Mouse (Mus musculus) erythroblast, adult 5-6 weeks (primary cell): Measurements from ENCODE around the gene Dmrt3. TPM values are rescaled to one million over a fixed set of nuclear protein-coding genes. Genes with fewer than 3 reads are reported as not detected.

Source experiments
- ATAC-seq: replicated peaks from 2 replicates; pipeline ENCODE4 v1.8.0; 2016; ENCODE audit warnings: moderate number of reproducible peaks, mild to moderate bottlenecking, moderate TSS enrichment, inconsistent platforms; ENCODE audit not compliant: poor library complexity, low FRiP score, severe bottlenecking
- total RNA-seq, 2 experiments: library from RNA; stranded (forward) in 1 of 2; stranded (reverse) in 1 of 2; fragments of 150-400 nt in 1 of 2; fragments of 200-764, 138-1000 nt in 1 of 2; gene quantifications; 2 replicates each; pipeline versions ENCODE4 v1.2.3 to v1.2.4; 2015 to 2017; ENCODE audit warnings: low replicate concordance in 2 of 2

Dmrt3 gene
- not detected in 2 replicates for total RNA-seq (2015; ENCODE audit: low replicate concordance)
- total RNA-seq (2017; ENCODE audit: low replicate concordance) = not detected in 2 replicates

- ATAC-seq = no peak
These were observed at the start of gene Dmrt3 for GRCm38 (mm10) chr19:25610015-25610410. Dmrt3 (plus strand) TSS chr19:25610301.

- no peak for ATAC-seq
These were observed 45.7 kb upstream of the Dmrt3 start for GRCm38 (mm10) chr19:25564430-25564829.

- no peak for ATAC-seq
These were observed 40.3 kb upstream of the Dmrt3 start for GRCm38 (mm10) chr19:25569778-25570177.

GRCm38 (mm10) chr19:25574431-25574830, 35.7 kb upstream of the Dmrt3 start:
- no peak for ATAC-seq

GRCm38 (mm10) chr19:25574981-25575814, 34.9 kb upstream of the Dmrt3 start:
- ATAC-seq = no peak

- ATAC-seq = no peak
These were observed 31.7 kb upstream of the Dmrt3 start for GRCm38 (mm10) chr19:25578358-25578757.

- ATAC-seq = no peak
These were observed 30.7 kb upstream of the Dmrt3 start for GRCm38 (mm10) chr19:25579440-25579839.

GRCm38 (mm10) chr19:25597717-25598232, 12.3 kb upstream of the Dmrt3 start:
- ATAC-seq = no peak

GRCm38 (mm10) chr19:25598626-25599025, 11.5 kb upstream of the Dmrt3 start:
- no peak for ATAC-seq

GRCm38 (mm10) chr19:25601966-25602365, 8.1 kb upstream of the Dmrt3 start:
- no peak for ATAC-seq

- ATAC-seq = no peak
These were observed 2.5 kb upstream of the Dmrt3 start for GRCm38 (mm10) chr19:25607461-25608205.

GRCm38 (mm10) chr19:25608206-25608580, 1.9 kb upstream of the Dmrt3 start:
- no peak for ATAC-seq

- no peak for ATAC-seq
These were observed 895 bp upstream of the Dmrt3 start for GRCm38 (mm10) chr19:25608961-25609850.

GRCm38 (mm10) chr19:25610411-25611111, 460 bp downstream of the Dmrt3 start:
- no peak for ATAC-seq

GRCm38 (mm10) chr19:25611116-25611515, 1.0 kb downstream of the Dmrt3 start:
- ATAC-seq = no peak

GRCm38 (mm10) chr19:25611876-25612805, 2.0 kb downstream of the Dmrt3 start:
- no peak for ATAC-seq

- no peak for ATAC-seq
These were observed 2.8 kb downstream of the Dmrt3 start for GRCm38 (mm10) chr19:25612806-25613295.
